Mouse (Mus musculus): ENCODE results near the gene Ado.

Gene Ado

GRCm38 (mm10) chr10:67535972-67536371 is 12.8 kb downstream of the Ado start:
- DNase-seq, result peak; percentile 75 to 81

DNA sequence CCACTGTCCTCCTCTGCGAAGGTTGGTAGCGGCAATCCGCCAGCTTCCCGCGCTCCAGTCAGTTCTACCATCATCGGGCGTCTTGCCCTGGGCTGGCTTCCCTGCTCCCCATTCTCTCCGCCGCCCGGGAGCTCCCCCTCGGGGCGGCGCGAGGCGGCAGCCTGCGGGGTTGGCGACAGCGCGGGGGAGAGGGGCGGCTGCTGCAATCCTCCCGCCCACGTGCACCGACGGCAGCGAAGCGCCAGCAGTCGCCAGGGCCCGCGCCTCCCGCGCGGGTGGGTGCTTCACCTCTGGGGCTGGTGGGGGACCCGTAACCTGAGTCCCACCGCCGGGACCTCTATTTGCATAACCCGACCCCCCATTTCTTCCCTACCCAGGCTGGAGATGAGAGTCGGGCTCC is 13.5 kb downstream of the Ado start, which contains the start of gene Egr2:
Egr2 (plus strand) TSS at position 220 of the 400 bp plus-strand sequence.
- DNase-seq, result peak in 1 of 2 experiments; percentile 4

DNA sequence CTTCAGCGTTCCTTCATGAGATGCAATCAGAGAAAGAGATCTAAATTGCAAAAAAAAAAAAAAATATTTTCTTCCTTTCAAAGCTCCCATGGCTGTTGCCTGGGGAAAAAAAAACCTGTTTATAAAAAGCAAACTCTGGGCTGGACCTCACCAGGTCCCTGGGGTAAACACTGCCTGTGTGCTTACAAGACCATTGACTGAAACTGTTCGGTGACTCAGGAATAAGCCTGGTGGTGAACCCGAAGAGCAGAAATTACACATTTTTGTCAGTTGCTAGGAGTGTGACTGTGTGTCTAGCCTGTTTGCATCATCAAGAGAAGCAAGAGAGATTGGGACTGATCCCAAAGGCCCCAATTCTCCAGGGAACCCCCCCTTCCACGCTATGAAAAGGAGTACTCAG is 19.0 kb downstream of the Ado start:
- DNase-seq, result no peak

- no peak for DNase-seq
Observed at GRCm38 (mm10) chr10:67526435-67526834, 22.3 kb downstream of the Ado start.

- DNase-seq, result no peak
Observed at GRCm38 (mm10) chr10:67524694-67525093, 24.1 kb downstream of the Ado start.

DNA sequence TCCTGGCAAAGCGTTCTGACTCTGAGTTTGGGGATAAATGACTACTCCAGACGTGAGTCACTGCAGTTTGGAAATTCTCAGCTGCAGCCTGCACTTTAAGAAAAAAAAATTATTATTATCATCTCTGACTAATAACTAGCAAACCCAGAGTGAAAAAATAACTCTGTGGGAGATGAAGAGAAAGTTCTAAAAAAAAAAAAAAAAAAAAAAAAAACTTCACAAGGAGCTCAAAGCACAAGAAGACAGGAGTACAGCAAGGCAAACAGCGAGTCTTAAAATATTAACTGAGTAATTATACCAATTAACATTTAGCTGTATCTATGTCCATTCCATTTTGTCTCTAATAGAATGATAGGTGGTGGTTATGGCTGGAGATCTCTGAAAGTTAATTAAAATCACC is 24.6 kb downstream of the Ado start:
- no peak for DNase-seq

DNA sequence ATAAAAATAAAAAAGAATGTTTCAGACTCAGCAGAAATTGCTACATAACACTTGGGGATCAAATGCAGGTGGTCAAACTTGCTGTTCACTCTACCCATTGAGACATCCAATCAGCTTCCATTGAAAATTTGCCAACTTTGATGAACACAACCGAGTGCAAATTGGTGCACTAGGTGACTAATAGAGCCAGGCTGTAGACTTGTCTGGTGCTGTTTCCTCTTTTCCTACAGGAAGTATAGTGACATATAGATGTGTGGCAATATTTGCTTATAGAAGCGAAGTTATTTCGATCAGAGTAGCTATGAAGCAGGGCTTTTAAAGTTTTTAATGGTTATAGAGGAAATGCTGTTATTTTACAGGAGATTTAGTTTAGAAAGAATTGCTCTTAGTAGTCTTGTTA is 30.0 kb downstream of the Ado start:
- no peak for DNase-seq

GRCm38 (mm10) chr10:67512871-67513270 is 35.9 kb downstream of the Ado start:
- no peak for DNase-seq

GRCm38 (mm10) chr10:67512211-67512610 is 36.5 kb downstream of the Ado start:
- no peak for DNase-seq

- no peak for DNase-seq
Observed at GRCm38 (mm10) chr10:67505248-67505647, 43.5 kb downstream of the Ado start.

DNA sequence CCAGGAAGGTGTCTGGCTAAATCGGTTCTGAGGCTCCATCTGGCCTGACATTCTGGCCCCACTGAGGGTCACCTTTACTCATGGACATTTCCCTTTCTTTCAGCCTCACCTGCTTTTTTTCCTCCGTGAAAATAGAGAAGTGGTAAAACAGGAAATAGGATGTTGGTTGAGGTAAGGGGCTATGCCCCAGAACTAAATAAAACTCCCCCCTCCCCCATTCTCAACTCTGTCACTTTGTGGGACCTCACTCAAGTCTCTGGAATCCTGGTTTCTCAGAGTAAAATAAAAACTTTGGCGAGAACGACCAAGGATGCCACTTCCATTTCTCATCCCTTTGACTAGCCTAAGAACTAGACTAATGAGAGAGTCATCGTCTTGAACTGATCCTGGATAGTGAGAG is 44.7 kb downstream of the Ado start:
- DNase-seq, result no peak

GRCm38 (mm10) chr10:67503320-67503995 is 45.3 kb downstream of the Ado start:
- DNase-seq, result no peak

GRCm38 (mm10) chr10:67497951-67498350 is 50.8 kb downstream of the Ado start:
- no peak for DNase-seq

- no peak for DNase-seq
Observed at GRCm38 (mm10) chr10:67497144-67497892, 51.4 kb downstream of the Ado start.
